Mouse (Mus musculus) stomach, postnatal 0 days (tissue): ENCODE results near the gene Scnn1b. TPM values are rescaled to one million over a fixed set of nuclear protein-coding genes. Genes with fewer than 3 reads are reported as not detected.

ENCODE experiments used
- ATAC-seq: fragments of 200-750 bp; cut with Nextera tagmentation; 2 replicates; pipeline ENCODE4 v1.8.0; 2017; ENCODE audit not compliant: low FRiP score, low TSS enrichment
- DNase-seq: peaks from one replicate; pipeline ENCODE4 v3.0.0-alpha.2; 2016; ENCODE audit warnings: low spot score
- H3K27ac ChIP-seq: fragments of 300-500 bp; sonication (generic); replicated peaks from 2 replicates; pipeline ENCODE4 v1.5.1; 2014; ENCODE audit warnings: mild to moderate bottlenecking, control low read depth
- H3K27me3 ChIP-seq: fragments of 300-500 bp; sonication (generic); 2 replicates; pipeline ENCODE4 v1.6.1; 2014; ENCODE audit warnings: low read length; ENCODE audit not compliant: control insufficient read depth, insufficient read depth
- H3K36me3 ChIP-seq: fragments of 300-500 bp; sonication (generic); 2 replicates; pipeline ENCODE4 v1.6.1; 2014; ENCODE audit warnings: low read length, mixed read lengths; ENCODE audit not compliant: control insufficient read depth, insufficient read depth
- H3K4me1 ChIP-seq: fragments of 300-500 bp; sonication (generic); replicated peaks from 2 replicates; pipeline ENCODE4 v1.6.1; 2014; ENCODE audit warnings: antibody characterized with exemption; ENCODE audit not compliant: control insufficient read depth, insufficient read depth
- H3K4me2 ChIP-seq: fragments of 300-500 bp; sonication (generic); replicated peaks from 2 replicates; pipeline ENCODE4 v1.6.1; 2014; ENCODE audit warnings: low read depth, mild to moderate bottlenecking, control low read depth, moderate library complexity
- H3K4me3 ChIP-seq: fragments of 300-500 bp; sonication (generic); 2 replicates; pipeline ENCODE4 v1.5.1; 2014; ENCODE audit warnings: low read depth, low read length, control low read depth
- H3K9ac ChIP-seq: fragments of 300-500 bp; sonication (generic); 2 replicates; pipeline ENCODE4 v1.6.1; 2014; ENCODE audit warnings: mild to moderate bottlenecking, low read length, control low read depth, mixed read lengths
- H3K9me3 ChIP-seq: fragments of 300-500 bp; sonication (generic); 2 replicates; pipeline ENCODE4 v1.6.1; 2016; ENCODE audit warnings: low read length; ENCODE audit not compliant: control insufficient read depth
- CTCF ChIP-seq: IDR thresholded peaks from 2 replicates; pipeline ENCODE4 v1.5.1; 2016; ENCODE audit warnings: antibody characterized with exemption, low read depth, mild to moderate bottlenecking, moderate library complexity
- EP300 ChIP-seq: optimal IDR thresholded peaks from 2 replicates; pipeline ENCODE3; 2016; ENCODE audit warnings: antibody characterized with exemption
- WGBS: fragments of 180-500 bp; shearing (Covaris S2); extraction: QIAGEN DNeasy Blood & Tissue Kit; methylation state at CpG from one replicate; pipeline ENCODE4 v1.1.7; 2014; 5-methylcytosine and 5-hydroxymethylcytosine counted together
- polyA plus RNA-seq: library from polyadenylated mRNA; unstranded; fragments of >200 nt; fragmentation: Nextera tagmentation; extraction: Ambion mirVana; gene quantifications from 2 replicates; pipeline ENCODE4 v1.2.1, GENCODE M21; 2015

Gene Scnn1b
- polyA plus RNA-seq, 1 experiment from 2014 or later: 10.1 TPM

GRCm38 (mm10) chr7:121942371-121942770 lies 77.5 kb downstream of the Scnn1b start:
- WGBS: 96% methylated on average over 2 of the region's 2 CpGs
- Histone ChIP-seq H3K4me3 (no peak overlapping the region), H3K36me3 (peaks cover 5% of the 10 kb centered on the region; the same call in 1 of the 2 replicates), H3K9ac (no peak overlapping the region), H3K4me2 (no peak overlapping the region), H3K27ac (no peak overlapping the region), H3K9me3 (no peaks in the 10 kb centered on the region), H3K4me1 (no peaks in the 10 kb centered on the region), H3K27me3 (no peaks in the 10 kb centered on the region)
- no peak for ATAC-seq
- no peak for DNase-seq
- TF ChIP-seq CTCF (no peak), EP300 (no peak)

- TF ChIP-seq EP300: no peak
- no peak for TF ChIP-seq CTCF
- H3K36me3 ChIP-seq: peaks cover 9% of the 10 kb centered on the region; the same call in 1 of the 2 replicates
- no peaks in the 10 kb centered on the region for H3K27me3 ChIP-seq
- H3K27ac ChIP-seq: no peak overlapping the region
- WGBS: 82% methylated on average over 5 of the region's 5 CpGs
- ATAC-seq: no peak
- no peaks in the 10 kb centered on the region for H3K4me1 ChIP-seq
- H3K4me3 ChIP-seq: no peak overlapping the region
- no peaks in the 10 kb centered on the region for H3K9me3 ChIP-seq
- no peak for DNase-seq
- no peak overlapping the region for H3K4me2 ChIP-seq
- no peak overlapping the region for H3K9ac ChIP-seq
Measured at GRCm38 (mm10) chr7:121946196-121946595, 81.4 kb downstream of the Scnn1b start.

- no peak for TF ChIP-seq EP300
- no peak for TF ChIP-seq CTCF
- H3K27ac ChIP-seq: no peak overlapping the region
- H3K4me1 ChIP-seq: no peaks in the 10 kb centered on the region
- H3K4me3 ChIP-seq: no peak overlapping the region
- WGBS: 56% methylated on average over 4 of the region's 4 CpGs
- H3K27me3 ChIP-seq: no peaks in the 10 kb centered on the region
- DNase-seq (no peak), ATAC-seq (no peak)
- no peak overlapping the region for H3K9ac ChIP-seq
- H3K36me3 ChIP-seq: peaks cover 5% of the 10 kb centered on the region; the same call in 1 of the 2 replicates
- no peak overlapping the region for H3K4me2 ChIP-seq
- H3K9me3 ChIP-seq: no peaks in the 10 kb centered on the region
Measured at GRCm38 (mm10) chr7:121947513-121947912, 82.7 kb downstream of the Scnn1b start.

GRCm38 (mm10) chr7:121954891-121955669 lies 90.2 kb downstream of the Scnn1b start:
- no peak overlapping the region for H3K4me3 ChIP-seq
- no peak overlapping the region for H3K27ac ChIP-seq
- H3K9me3 ChIP-seq: no peaks in the 10 kb centered on the region
- no peaks in the 10 kb centered on the region for H3K27me3 ChIP-seq
- no peak for ATAC-seq
- peaks cover 5% of the 10 kb centered on the region for H3K36me3 ChIP-seq
- no peak overlapping the region for H3K9ac ChIP-seq
- H3K4me2 ChIP-seq: no peak overlapping the region
- WGBS: 72% methylated on average over 11 of the region's 11 CpGs
- TF ChIP-seq CTCF (no peak), EP300 (no peak)
- no peak for DNase-seq
- no peaks in the 10 kb centered on the region for H3K4me1 ChIP-seq

GRCm38 (mm10) chr7:121955802-121956201 lies 91.0 kb downstream of the Scnn1b start:
- Histone ChIP-seq H3K27me3 (no peaks in the 10 kb centered on the region), H3K4me1 (no peaks in the 10 kb centered on the region), H3K4me2 (no peak overlapping the region), H3K9ac (no peak overlapping the region), H3K36me3 (peaks cover 5% of the 10 kb centered on the region), H3K27ac (no peak overlapping the region), H3K9me3 (no peaks in the 10 kb centered on the region), H3K4me3 (no peak overlapping the region)
- no peak for DNase-seq
- no peak for ATAC-seq
- TF ChIP-seq EP300: no peak
- TF ChIP-seq CTCF: no peak
- WGBS: 65% methylated on average over 12 of the region's 12 CpGs

GRCm38 (mm10) chr7:121961913-121962570 lies 97.2 kb downstream of the Scnn1b start:
- Histone ChIP-seq H3K9ac (no peak overlapping the region), H3K27ac (no peak overlapping the region), H3K4me2 (no peak overlapping the region), H3K36me3 (peaks cover 7% of the 10 kb centered on the region; the same call in 1 of the 2 replicates), H3K4me1 (no peaks in the 10 kb centered on the region), H3K4me3 (no peak overlapping the region), H3K27me3 (no peaks in the 10 kb centered on the region), H3K9me3 (no peaks in the 10 kb centered on the region)
- no peak for ATAC-seq
- 80% methylated on average over 7 of the region's 7 CpGs for WGBS
- DNase-seq: no peak
- TF ChIP-seq CTCF: no peak
- TF ChIP-seq EP300: no peak
